Mouse (Mus musculus): Measurements from ENCODE around the gene Prkn.

Gene Prkn

GRCm38 (mm10) chr17:12099415-12099814, 1259.2 kb downstream of the Prkn start:
- DNase-seq (ENCODE audit: low spot score), result no peak

DNA sequence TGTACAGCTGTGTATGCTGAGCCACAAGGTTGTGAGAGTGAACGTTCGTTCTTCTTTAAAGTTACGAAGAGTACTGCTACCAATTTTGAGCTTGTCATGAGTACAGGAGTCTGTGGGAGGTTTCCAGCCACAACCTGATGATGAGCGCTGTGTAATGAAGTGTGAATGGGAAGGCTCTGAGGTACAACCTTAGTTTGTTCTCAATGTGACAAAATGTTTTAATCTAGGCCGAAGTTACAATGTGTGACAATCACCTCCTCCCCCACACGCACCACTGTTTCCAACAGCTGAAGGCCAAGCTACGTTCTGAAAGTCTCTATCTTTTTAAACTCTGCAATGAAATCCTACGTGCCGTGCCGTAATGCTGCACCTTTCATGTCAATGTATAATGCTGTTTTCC, 1262.1 kb downstream of the Prkn start:
- DNase-seq (ENCODE audit: low spot score), result no peak

DNA sequence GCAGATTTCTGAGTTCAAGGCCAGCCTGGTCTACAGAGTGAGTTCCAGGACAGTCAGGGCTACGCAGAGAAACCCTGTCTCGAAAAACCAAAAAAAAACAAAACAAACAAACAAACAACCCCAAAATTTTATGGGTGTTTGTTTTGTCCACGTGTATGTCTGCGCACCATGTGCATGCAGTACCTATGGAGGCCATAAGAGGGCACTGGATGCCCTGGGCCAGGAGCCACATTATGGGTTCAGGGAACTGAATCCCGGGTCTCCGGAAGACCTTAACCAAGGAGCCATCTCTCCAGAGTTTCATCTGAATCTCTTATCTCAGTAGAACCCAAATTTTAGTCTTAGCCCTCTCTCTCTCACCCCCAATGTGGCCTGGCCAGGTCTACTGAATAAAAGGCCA, 1263.6 kb downstream of the Prkn start:
- DNase-seq (ENCODE audit: low spot score), result no peak

DNA sequence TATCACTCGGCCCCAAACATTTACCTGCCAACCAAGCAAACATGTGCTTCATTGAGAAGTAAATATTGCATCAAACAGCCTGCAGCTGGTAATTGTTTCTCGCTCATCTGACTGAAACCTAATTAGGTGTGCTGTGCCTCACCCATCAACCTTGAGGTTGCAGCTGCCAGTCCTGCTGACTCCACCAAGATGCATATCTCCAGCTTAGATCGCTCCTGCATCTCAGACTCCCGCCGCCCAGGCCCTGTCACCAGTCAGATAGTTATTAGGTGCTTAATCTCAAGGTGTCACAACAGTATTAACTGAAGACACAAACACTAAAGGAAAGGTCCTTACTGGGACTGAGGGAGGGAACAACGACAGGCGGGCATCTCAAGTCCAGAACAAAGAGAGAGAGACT, 1264.1 kb downstream of the Prkn start:
- no peak for DNase-seq (ENCODE audit: low spot score)

DNA sequence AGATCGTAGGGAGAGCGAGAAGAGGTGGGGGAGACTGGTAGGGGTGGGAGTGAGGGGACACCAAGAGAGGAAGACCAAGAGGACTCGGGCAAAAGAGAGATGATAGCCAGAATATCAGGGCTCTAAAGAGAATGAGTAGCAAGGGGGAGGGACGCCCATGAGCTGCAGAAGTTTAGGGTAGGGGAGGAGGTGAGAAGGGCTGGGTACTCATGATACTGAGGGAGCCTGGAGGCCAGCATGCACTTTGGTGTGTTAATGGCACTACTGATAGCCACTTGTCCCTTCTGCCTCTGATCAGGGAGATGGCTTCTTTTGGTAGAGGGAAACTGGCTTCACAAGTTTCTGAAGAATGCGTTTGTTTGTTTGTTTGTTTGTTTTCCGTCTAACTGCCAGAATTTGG, 1264.5 kb downstream of the Prkn start:
- DNase-seq (ENCODE audit: low spot score), result no peak

DNA sequence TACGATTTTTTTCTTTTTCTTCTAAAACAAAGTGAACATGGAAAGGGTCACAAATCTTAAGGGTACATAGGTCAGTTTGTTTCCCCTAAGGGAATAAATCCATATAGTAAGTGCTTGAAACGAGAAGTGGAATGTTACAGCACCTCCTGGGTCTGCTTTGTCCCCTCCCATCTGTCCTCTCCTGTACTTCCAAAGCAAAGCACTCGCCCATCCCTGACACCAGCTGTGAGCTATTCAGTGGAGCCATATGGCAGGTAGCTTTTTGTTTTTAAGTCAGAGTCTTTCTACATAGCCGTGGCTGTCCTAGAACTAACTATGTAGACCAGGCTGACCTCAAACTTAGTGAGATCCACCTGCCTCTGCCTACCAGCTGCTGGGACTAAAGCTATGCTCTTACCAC, 1266.1 kb downstream of the Prkn start:
- no peak for DNase-seq (ENCODE audit: low spot score)
